Mouse (Mus musculus) C2C12 (cell line): ENCODE measurements around the gene Ptgdr2.

Source experiments
- CEBPB ChIP-seq: IDR thresholded peaks from one replicate; pipeline ENCODE4 v1.6.1; 2011; ENCODE audit warnings: low read depth, mild to moderate bottlenecking, control low read depth, moderate library complexity
- CTCF ChIP-seq: IDR thresholded peaks from one replicate; pipeline ENCODE4 v1.5.1; 2011; ENCODE audit not compliant: control insufficient read depth, insufficient read depth, insufficient read length
- FOSL1 ChIP-seq: IDR thresholded peaks from one replicate; pipeline ENCODE4 v1.8.0; 2011; ENCODE audit warnings: mild to moderate bottlenecking, low read length; ENCODE audit not compliant: poor library complexity, insufficient read depth, severe bottlenecking
- MAX ChIP-seq: IDR thresholded peaks from one replicate; pipeline ENCODE4 v1.6.1; 2011; ENCODE audit warnings: mild to moderate bottlenecking, control low read depth
- MYOD1 ChIP-seq: IDR thresholded peaks from one replicate; pipeline ENCODE4 v1.6.1; 2011; ENCODE audit warnings: low read depth; ENCODE audit not compliant: control insufficient read depth, insufficient read length
- MYOG ChIP-seq: IDR thresholded peaks from one replicate; pipeline ENCODE4 v1.6.1; 2011; ENCODE audit not compliant: control insufficient read depth, insufficient read length; ENCODE audit errors: extremely low read depth
- USF1 ChIP-seq: IDR thresholded peaks from one replicate; pipeline ENCODE4 v1.6.1; 2011; ENCODE audit warnings: low read depth, mild to moderate bottlenecking, control low read depth, moderate library complexity

- TF ChIP-seq CEBPB (no peak), USF1 (no peak), CTCF (no peak), MYOG (no peak), MAX (no peak), MYOD1 (no peak), FOSL1 (no peak)
Observed at GRCm38 (mm10) chr19:10918321-10918991, 18.5 kb upstream of the Ptgdr2 start.
